Mouse (Mus musculus) liver, embryonic 14.5 days (tissue): ENCODE measurements around the gene Stmn1.

ENCODE experiments used
- CTCF ChIP-seq: IDR thresholded peaks from 2 replicates; pipeline ENCODE4 v1.5.1; 2016; ENCODE audit warnings: antibody characterized with exemption, low read depth, control low read depth
- EP300 ChIP-seq: IDR thresholded peaks from 2 replicates; pipeline ENCODE4 v1.6.1; 2016; ENCODE audit warnings: antibody characterized with exemption, low read depth

GRCm38 (mm10) chr4:134516981-134517380, 48.9 kb downstream of the Stmn1 start:
- TF ChIP-seq CTCF, result no peak
- no peak for TF ChIP-seq EP300
